Mouse (Mus musculus) embryonic fibroblast, embryonic 13.5 days (primary cell): ENCODE results near the gene Entr1.

Experiments used
- CTCF ChIP-seq: IDR thresholded peaks from 2 replicates; pipeline ENCODE4 v1.5.1; 2011; ENCODE audit warnings: mild to moderate bottlenecking, control low read depth, low read length, moderate library complexity, borderline replicate concordance; ENCODE audit not compliant: insufficient read depth
- POLR2A ChIP-seq: IDR thresholded peaks from 2 replicates; pipeline ENCODE4 v1.6.1; 2011; ENCODE audit warnings: low read depth, mild to moderate bottlenecking, control low read depth, low read length, moderate library complexity

GRCm38 (mm10) chr2:26389154-26389690 lies at the start of gene Entr1, which contains the start of gene Pmpca:
- TF ChIP-seq POLR2A (peak; percentile 81), CTCF (no peak)
